Mouse (Mus musculus): ENCODE measurements around the gene Kif1b.

Kif1b gene

GRCm38 (mm10) chr4:149133395-149133794 is 174.1 kb downstream of the Kif1b start:
- DNase-seq = peak; percentile 79

- DNase-seq = peak; percentile 90
Observed at GRCm38 (mm10) chr4:149131789-149132565, 175.5 kb downstream of the Kif1b start.

GRCm38 (mm10) chr4:149131021-149131752 is 176.3 kb downstream of the Kif1b start:
- peak; percentile 85 for DNase-seq

GRCm38 (mm10) chr4:149128467-149128866 is 179.0 kb downstream of the Kif1b start:
- DNase-seq = peak; percentile 87

- DNase-seq = no peak
Observed at GRCm38 (mm10) chr4:149126663-149127062, 180.8 kb downstream of the Kif1b start, which contains the start of gene Cort. Cort (minus strand) TSS chr4:149126763.

All from heart, adult 11 months (tissue).